Mouse (Mus musculus): Measurements from ENCODE around the gene Tbccd1.

Gene Tbccd1

DNA sequence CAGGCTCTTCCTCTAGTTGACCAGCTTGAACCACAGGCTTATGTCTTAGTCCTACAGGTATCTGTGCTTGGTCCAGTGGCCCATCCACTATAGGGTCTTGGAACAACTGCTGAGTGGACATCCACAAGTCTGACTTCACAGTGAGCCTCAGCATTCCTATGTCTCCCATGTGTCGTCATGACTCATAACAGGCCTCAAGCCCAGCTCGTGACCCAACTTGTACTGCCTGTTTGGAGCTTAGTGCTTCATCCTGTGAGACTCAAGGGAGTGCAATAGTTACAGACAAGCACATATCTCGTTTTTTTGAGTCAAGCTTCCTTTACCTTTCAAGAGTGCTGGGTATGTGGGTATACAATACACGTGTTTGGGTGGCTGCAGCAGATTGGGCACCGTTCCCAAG lies 74.8 kb downstream of the Tbccd1 start:
- WGBS, result 84% methylated on average over 5 of the region's 5 CpGs

- WGBS, result 35% methylated on average over 3 of the region's 3 CpGs
Observed at GRCm38 (mm10) chr16:22779228-22779835, 78.1 kb downstream of the Tbccd1 start.

DNA sequence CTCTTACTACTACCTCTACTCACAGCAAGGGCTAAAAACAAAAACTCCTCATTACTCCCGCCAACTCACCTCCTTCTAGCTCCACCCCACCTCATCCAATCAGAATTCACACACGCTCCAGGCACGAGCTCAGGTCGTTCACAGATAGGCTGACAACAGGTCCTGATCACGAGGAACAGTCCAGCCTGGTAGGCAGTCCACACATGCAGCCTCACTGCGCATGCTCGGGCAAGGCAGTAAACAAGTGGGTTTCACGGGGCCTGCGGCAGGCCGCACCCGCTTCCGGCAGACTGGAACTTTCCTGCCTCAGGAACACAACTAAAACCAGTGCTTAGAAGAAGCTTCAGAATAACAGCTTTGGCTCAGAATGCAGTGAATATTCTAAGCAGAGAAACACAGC lies 79.2 kb downstream of the Tbccd1 start:
- WGBS, result 93% methylated on average over 12 of the region's 12 CpGs

GRCm38 (mm10) chr16:22775471-22775985 lies 81.9 kb downstream of the Tbccd1 start:
- 65% methylated on average over 5 of the region's 5 CpGs for WGBS

- 46% methylated on average over 8 of the region's 8 CpGs for WGBS
Observed at GRCm38 (mm10) chr16:22768661-22769060, 88.8 kb downstream of the Tbccd1 start.

DNA sequence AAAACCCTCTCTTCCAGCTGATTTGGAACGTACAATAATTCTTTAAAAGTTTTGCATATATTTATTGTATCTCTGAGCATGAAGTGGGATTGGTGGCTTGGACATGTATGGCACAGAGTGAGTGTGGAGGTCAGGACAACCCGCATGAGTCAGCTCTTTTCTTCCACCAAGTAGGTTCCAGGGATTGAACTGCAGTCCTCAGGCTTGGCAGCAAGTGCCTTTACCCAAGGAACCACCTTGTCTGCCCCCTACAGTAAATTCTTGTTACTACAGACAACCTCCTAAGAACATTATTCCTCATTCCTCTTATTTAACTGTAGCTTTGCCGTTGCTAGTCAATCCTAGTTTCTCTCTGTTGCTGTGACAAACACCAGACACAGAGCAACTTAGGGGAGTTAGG lies 90.1 kb downstream of the Tbccd1 start:
- 85% methylated on average over 3 of the region's 3 CpGs for WGBS

DNA sequence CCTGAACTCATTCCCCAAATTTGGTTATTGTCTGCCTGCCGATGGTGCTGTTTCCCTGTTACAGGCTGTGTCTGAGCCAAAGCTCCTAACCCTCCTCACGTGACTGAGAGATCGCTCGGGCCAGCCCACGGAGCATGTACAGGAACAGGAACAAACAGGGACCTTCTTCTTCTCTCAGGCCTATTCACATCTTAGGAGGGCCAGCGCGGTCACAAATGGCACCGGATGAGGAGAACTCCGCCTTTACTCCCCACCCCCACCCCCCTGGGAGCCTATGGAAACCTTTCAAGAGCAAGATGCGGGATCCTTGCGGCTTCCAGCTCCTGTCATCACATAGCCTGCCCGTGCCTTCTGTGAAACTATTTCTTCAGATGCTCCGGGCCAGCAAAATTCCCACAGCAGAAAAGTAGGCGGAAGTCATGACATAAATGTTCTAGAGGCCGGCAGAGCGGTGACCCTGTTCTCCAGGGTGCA lies 90.7 kb downstream of the Tbccd1 start:
- WGBS, result 53% methylated on average over 16 of the region's 16 CpGs

DNA sequence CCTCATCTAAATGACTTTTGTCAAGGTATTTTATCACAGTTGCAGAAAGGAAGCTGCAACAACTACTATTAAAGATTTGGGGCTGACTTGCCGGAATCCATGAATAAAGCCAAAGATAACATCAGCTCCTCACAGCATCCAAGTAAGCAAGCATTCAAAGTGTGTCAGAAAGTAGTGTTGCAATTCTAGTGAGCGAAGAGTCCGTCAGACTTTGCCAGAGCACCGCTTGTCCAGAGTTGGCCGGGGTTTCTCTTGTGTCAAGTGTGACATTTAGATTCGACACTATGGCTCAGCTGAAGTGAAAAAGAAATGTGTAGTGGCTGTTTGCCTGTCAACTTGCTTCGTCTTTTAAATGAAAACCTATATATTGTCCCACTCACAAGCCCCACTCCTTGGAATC lies 91.9 kb downstream of the Tbccd1 start:
- 84% methylated on average over 7 of the region's 7 CpGs for WGBS
